Mouse (Mus musculus): Measurements from ENCODE around the gene Bcar3. TPM values are rescaled to one million over a fixed set of nuclear protein-coding genes. Genes with fewer than 3 reads are reported as not detected.

Gene Bcar3
- polyA plus RNA-seq, 1 experiment = not detected

DNA sequence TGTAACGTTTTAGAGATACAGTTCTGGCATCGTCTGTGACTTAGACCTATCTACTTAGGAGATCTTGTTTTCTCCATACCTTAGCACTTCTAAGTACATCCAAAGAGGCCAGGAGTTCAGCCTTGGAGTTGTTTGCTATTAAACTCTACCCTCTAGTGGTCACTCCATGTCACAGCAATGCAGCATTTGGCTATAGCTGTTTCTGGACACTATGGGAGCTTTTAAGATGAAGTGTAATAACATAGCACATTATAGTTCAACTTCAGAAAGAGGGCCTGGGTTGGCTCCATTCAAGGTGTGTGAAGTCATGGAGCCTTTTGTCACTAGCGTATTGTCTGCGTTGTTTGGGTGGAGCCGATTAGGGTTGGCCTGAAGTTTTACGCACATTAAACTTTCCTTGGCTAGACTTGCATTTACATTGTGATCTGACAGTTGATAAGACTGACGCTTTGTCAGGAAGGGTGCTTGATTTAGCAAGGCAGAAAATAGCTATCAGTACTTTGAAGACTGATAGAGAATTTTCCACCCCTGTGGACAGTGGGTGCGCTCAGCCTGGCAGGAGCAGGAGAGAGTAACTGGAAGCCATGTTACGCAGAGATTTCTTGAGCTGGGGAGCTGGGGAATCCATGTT, 172.3 kb downstream of the Bcar3 start:
- TF ChIP-seq GATA1 (IDR thresholded peaks at IDR 0.05; ENCODE audit: low read length) = no peak

- no peak for TF ChIP-seq GATA1 (IDR thresholded peaks at IDR 0.05; ENCODE audit: low read length)
Observed at GRCm38 (mm10) chr3:122467977-122468376, 174.0 kb downstream of the Bcar3 start.

- no peak for TF ChIP-seq GATA1 (IDR thresholded peaks at IDR 0.05; ENCODE audit: low read length)
Observed at GRCm38 (mm10) chr3:122470326-122471016, 176.5 kb downstream of the Bcar3 start.

DNA sequence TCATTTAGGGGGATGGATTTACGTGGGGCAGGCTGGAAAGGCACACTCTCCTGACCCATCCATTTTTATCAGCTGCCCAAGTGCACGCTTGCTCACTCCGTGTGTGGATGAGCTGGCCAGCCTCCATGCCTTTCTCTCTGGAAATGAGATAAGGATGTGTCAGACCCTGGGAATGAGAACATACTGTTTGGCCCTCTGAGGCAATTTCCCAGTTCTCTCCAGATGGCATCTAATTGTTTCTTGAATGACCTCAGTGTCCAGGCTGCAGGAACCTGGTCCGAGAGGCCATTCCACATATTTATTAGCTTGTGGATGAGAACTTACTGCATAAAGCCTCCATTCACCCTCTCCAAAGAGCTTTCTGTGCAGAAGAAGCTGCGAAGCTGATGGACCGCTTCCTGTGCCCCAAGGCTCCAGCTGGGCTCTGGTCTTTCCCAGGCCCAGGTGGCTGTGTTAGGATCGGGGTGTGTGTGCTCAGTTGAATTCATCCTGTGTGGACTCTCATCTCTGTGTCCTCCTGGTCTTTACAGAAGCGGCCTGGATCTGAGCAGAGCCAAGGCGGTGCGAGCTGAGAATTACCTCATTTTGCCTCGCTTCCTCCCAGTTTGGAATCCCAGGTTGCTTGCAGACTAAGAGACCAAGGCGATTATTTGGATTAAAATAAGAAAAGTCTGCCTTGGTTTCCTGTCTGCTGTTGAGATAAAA, 177.2 kb downstream of the Bcar3 start:
- TF ChIP-seq GATA1 (IDR thresholded peaks at IDR 0.05; ENCODE audit: low read length) = no peak

GRCm38 (mm10) chr3:122472412-122472811, 178.5 kb downstream of the Bcar3 start:
- TF ChIP-seq GATA1 (IDR thresholded peaks at IDR 0.05; ENCODE audit: low read length) = no peak

- TF ChIP-seq GATA1 (IDR thresholded peaks at IDR 0.05; ENCODE audit: low read length) = no peak
Observed at GRCm38 (mm10) chr3:122473523-122474034, 179.6 kb downstream of the Bcar3 start.

DNA sequence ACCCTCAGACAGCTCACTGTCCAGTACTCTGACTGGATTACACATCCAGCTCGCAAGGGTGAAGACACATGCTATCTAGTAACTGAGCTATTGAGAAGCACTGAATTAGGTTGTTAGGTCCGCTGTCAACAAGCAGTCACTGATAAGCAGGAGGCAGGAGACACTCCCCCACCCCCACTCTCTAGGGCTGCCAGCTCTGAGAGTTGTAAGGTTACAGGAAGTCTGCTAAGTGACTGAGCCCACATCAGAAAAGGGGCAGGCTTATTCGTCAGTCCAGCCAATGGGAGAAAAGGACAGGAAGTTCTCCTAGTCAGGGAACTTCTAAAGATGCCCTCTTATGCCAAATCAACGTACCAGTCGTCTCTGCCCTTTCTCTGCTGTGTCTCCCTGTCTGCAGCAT, 180.1 kb downstream of the Bcar3 start:
- no peak for TF ChIP-seq GATA1 (IDR thresholded peaks at IDR 0.05; ENCODE audit: low read length)

- TF ChIP-seq GATA1 (IDR thresholded peaks at IDR 0.05; ENCODE audit: low read length) = no peak
Observed at GRCm38 (mm10) chr3:122474796-122475195, 180.9 kb downstream of the Bcar3 start.

GRCm38 (mm10) chr3:122475735-122476134, 181.8 kb downstream of the Bcar3 start:
- TF ChIP-seq GATA1 (IDR thresholded peaks at IDR 0.05; ENCODE audit: low read length) = no peak

GRCm38 (mm10) chr3:122476656-122477055, 182.7 kb downstream of the Bcar3 start:
- TF ChIP-seq GATA1 (IDR thresholded peaks at IDR 0.05; ENCODE audit: low read length) = no peak

GRCm38 (mm10) chr3:122477541-122477940, 183.6 kb downstream of the Bcar3 start:
- TF ChIP-seq GATA1 (IDR thresholded peaks at IDR 0.05; ENCODE audit: low read length) = no peak

DNA sequence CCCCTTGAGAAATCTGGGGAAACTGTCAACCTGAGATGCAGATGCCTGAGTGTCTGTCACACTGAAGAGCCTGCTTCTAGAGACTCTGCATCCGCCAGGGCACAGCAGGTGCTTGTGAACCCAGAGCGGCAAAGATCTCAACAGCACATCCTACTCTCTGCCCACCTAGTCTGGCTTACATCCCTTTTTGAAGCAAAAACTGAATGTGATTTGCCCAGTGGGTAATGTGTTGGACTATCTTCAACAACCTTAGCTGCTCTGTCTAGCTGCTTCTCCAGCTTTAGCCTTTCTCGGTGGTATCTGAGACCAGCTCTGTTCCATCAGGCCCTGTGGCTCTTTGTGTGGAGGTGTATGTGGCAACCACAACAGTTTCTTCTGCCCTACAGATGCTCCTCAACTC, 184.8 kb downstream of the Bcar3 start:
- TF ChIP-seq GATA1 (IDR thresholded peaks at IDR 0.05; ENCODE audit: low read length) = no peak

GRCm38 (mm10) chr3:122480065-122480675, 186.2 kb downstream of the Bcar3 start:
- no peak for TF ChIP-seq GATA1 (IDR thresholded peaks at IDR 0.05; ENCODE audit: low read length)

DNA sequence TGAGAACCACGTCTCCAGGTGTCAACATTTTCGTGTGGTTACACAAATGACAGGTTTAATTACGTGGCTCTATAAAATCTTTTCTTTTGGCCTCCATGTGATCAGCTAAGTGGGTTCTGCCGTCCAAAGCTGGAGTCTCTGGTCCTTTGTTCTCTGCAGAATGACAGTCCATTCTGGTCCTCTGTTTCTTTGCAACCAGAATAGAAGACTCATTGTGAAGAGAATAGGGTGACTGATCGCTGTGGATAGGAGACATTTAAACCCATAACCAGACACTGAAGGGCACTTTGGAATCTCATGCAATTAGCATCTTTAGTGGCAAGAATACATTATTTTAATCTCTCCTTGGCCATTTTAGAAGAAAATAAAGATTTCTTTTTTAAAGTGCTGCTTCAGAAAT, 187.1 kb downstream of the Bcar3 start:
- no peak for TF ChIP-seq GATA1 (IDR thresholded peaks at IDR 0.05; ENCODE audit: low read length)

GRCm38 (mm10) chr3:122481891-122482739, 188.2 kb downstream of the Bcar3 start:
- no peak for TF ChIP-seq GATA1 (IDR thresholded peaks at IDR 0.05; ENCODE audit: low read length)
